Mouse (Mus musculus): ENCODE results near the gene Cnpy3.
A peak's percentile ranks its signal among the peaks of the same experiment; 100 is the strongest.
"Not testable (repeated sequence)": the region's sequence is repeated elsewhere in the genome, so short reads cannot be mapped to it uniquely, and the experiment has no call there.

Cnpy3 gene

DNA sequence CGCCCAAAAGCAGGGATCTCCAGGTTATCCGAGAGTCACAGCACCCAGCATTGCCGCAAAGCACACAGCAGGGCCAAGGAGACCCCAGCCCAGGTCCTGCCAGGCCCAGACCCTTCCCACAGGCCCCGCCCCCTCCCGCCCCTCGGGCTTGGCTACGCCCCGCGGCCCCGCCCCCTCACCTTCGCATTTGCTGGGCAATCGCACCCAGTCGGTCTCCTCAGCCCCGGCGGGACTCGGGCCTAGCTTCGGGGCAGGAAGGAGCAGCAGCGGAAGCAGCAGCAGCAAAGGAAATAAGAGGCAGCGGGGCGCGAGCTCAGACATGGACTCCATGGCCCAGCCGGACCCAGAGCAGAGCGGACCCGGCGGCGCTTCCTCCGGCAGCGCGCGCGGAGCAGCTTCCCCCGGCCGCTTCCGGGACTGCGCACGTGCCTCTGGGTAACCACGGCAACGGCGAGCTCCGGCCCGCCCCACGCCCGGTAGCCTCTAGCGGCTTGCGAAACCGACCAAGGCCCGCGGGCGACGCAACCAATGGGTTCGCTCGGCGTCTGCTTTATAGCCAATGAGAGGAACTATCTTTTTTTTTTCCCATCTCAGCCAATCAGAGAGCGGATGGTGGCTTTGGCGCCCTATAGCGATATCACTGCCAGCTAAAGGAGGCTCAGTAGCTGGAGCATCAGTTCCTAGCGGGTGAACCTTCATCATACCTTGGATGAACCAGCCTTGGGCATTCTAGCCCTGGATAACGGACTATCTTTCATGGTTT, at the start of gene Cnpy3:
Gene Cnpy3, minus strand, starts transcription at position 421 of the 763 bp plus-strand sequence.
- DNase-seq (ENCODE audit: low spot score in 2 of 2): peak; percentile 96 to 98

DNA sequence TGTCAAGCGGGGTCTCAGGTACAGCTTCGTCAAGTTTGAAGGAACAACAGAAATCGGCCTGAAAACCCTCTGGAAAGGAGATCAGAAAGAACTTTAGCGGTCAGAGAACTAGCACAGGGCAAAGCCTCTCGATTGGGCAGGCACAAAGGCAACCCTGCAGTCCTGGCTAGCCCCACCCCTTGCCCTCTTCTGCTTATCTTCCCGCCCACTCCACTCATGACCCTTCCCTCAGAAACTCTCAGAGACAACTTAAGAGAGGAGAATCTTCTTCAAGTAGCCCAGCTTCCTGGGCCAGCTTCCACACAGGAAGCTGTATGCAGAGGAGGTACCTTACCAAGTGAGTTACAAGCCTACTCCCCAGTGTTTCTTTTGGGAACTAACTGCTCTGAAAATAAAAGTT, 49.7 kb upstream of the Cnpy3 start:
- no peak for DNase-seq (ENCODE audit: low spot score in 2 of 2)

DNA sequence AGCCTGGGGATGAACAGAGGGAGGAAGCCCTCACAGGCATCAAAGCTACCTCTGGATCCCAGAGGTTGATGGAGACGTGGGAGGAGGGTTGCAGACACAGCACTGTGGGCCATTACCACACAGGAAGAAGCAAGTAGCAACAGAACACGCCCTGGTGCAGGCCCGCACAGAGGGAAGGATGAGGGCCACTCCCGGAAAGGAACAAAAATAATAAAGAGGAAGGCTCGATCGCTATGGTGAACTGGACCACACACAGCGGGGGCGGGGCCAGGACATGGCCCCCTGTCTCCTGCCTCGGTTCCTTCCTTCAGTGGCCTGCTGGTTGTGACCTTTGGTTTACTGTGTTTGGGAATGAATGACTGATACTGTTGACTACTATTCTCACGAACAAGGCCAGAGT, 47.7 kb upstream of the Cnpy3 start:
- DNase-seq (ENCODE audit: low spot score in 2 of 2): no peak

DNA sequence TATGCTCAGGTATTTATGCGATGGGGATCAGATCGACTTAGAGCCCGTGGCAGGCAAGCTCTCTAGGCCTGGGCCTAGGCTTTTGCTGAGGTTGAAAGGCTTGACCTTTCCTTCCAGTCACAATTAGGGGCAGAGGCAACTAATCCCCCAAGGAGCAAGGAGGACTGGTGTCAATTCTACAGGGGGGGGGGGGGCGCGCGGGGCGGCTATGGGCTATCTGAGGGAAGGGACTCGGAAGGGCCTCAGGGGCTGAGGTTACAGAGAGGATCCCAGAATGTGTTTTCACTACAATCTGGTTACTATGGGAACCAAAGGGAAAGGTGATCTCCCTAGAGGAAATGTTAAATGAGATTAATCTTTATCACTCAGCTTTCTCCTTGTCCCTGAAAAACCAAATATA, 45.4 kb upstream of the Cnpy3 start:
- no peak for DNase-seq (ENCODE audit: low spot score in 2 of 2)

DNA sequence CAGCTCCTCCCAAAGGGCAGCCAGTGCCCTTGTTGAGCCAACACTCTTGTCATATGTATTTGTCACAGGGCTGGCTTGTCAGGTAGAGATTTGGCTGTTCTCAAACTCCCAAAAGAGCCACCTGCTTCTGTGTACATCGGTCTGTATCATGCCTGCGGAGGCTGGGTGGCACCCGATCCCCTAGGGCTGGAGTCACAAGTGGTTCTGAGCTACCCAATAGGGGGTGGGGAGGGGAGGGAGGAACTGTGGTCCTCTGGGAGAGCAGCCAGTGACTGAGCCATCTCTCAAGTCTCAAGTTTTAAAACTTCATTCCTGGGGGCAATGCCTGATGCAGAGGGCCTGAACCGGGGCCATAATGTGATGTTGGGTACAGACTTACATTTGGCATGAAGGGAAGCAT, 44.7 kb upstream of the Cnpy3 start:
- no peak for DNase-seq (ENCODE audit: low spot score in 2 of 2)

DNA sequence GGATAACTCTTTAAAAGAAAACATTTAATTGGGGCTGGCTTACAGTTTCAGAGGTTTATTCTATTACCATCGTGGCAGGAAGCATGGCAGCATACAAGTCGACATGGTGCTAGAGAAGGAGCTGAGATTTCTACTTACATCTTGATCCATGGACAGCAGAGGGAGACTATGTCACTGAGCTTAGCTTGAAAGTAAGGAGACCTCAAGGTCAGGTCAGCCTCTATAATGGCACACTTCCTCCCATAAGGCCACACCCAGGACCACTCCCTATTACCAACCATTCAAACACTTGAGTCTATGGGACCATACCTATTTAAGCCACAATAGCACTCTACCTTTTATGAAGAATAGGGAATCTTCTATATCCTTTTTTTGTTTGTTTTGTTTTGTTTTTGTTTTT, 40.9 kb upstream of the Cnpy3 start:
- DNase-seq (ENCODE audit: low spot score in 2 of 2): no peak

DNA sequence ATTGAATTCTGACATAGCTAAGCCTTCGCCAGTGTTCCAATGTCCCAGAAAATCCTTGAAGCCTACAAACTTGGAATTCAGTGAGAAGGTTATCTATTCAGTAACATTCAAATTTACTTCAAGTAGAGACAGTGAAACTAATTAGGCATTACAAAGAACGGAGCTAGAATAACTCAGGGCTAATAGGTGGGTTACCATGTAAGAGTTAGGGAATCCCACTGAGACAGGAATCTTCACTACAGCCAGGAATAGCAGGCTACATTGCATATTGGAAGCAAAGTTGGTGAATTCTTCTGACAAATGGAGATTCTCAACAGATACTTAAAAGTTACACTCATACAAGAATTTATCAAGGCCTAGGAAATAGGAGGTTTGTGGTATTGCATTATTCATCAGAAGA, 36.0 kb upstream of the Cnpy3 start:
- not testable (repeated sequence) for DNase-seq (ENCODE audit: low spot score in 2 of 2)

DNA sequence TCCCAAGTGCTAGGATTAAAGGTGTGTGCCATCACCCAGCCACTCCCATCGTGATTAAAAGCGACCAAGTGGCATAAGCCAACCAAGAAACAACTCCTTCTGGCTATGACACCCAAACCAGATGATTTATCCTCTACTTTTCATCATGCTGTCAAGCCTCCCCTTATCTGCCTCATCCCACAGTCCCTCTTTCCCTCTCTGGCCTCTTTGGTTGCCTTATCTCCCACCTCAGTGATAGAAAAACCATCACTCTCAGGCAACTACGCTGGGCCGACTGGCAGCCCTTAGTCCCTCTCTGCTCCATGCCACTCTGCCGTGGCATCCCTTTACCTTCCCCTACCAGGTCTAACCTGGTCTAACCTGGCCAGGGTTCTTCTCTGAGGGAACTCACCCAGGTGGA, 34.9 kb upstream of the Cnpy3 start:
- no peak for DNase-seq (ENCODE audit: low spot score in 2 of 2)

DNA sequence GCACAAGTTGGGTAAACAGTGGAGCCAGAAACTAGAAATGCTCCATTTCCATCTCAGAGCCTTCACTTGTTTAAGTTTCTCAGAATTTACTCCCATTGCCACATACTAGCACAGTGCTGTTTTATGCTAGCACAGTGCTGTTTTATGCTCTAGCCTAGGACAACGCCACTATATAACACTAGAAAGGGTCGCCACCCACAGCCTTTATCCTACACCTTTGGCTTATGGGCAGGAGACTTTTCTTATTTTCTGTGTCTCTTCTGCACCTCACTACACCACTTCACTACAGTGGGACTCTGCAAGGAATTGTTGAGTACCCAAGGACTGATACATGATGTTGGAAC, 31.2 kb upstream of the Cnpy3 start:
- no peak for DNase-seq (ENCODE audit: low spot score in 2 of 2)

DNA sequence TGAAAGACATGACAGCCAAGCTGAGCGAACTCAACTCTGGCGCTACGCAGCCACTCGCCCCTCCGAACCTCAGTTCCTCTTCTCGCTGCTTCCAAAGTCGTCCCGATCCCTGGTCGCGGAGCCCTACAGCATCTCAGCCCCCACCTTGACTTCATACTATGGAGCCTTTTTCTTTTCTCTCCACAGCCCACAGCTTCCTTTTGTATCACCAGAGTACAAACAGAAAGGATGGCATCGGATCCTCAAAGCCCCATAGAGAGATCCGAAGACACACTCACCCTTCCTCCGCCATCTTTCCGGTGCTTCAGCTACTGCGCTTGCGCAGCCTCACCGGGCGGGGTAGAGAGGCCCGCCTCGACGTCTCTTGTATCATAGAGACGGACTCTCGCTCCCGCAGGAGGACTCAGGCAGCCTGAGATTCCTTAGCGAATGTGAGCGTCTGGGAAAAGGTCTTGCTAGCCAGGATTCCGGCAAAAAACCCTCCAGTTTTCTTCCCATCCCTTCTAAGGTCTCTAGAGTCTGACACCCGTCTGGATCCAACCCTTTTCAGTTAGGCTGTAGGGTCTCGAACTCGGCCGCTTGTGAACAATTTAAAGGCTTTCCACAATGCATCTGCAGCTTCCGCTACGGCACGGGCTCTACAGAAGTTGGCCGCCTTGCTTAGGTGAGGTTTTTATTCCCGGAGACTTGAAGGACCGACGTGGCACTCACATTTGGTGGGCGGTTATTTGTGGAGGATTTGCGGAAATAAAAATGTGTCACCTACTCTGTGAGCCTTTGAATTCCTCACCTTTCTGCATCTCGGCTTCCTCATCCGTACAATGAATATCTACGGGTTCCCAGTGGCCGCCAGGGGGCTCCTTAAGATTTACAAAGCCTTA, 30.6 kb upstream of the Cnpy3 start, which contains the start of gene Rpl7l1:
Gene Rpl7l1, minus strand, starts transcription at position 332 of the 881 bp plus-strand sequence.
- DNase-seq (ENCODE audit: low spot score in 2 of 2): peak; percentile 89 to 91

DNA sequence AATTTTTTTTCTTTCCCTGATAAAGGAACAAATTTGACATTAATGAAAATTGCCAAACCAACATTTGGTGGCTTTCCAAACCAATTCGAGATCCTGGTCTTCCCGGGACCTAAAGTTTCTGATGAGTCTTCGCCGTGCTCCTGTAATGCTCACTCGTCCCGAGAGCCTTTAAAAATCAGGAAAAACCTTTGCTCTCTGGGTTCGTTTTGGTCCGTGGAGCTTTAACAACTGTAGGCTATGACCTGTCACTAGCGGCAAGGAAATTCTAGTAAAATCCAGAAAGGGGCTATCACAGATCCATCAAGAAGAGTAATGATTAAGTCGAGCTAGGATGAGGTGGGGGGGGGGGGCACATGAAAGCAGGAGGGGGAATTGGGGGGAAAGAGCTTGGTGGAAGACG, 29.9 kb upstream of the Cnpy3 start:
- DNase-seq (ENCODE audit: low spot score in 2 of 2): no peak

DNA sequence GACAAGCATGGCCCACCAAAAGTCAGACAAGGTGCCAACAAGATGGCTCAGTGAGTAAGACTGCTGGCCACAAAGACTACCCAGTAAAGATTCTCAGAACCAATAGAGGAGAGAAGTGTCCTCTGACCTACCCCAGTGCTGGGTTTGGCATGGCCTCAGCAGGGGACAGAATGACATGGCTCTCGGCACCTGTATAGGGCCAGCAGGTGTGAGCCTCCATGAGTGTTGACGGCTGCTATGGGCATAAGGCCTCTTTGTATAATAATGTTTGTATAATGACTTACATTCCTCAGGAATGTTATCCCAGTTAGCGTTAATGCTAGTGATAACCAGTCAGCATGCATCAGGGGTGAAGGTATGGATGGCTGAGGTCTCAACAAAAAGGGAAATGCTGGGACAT, 24.1 kb upstream of the Cnpy3 start:
- no peak for DNase-seq (ENCODE audit: low spot score in 2 of 2)

DNA sequence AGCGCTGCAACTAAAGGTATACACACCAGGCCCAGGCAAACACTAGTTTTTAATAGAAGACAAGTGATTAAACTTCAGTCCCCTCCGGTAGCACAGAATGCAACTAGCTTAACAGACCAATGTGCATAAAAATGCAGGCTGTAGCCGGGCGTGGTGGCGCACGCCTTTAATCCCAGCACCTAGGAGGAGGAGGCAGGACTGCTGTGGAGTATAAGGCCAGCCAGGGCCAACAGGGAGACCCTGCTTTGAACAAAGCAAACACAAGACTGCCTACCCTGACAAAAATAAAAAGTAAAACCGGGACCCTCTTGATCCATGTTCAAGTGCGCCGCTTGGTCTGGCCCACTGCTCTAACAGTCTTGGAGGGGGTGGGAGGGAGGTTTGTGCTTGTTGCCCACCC, 23.1 kb upstream of the Cnpy3 start:
- DNase-seq (ENCODE audit: low spot score in 2 of 2): no peak

DNA sequence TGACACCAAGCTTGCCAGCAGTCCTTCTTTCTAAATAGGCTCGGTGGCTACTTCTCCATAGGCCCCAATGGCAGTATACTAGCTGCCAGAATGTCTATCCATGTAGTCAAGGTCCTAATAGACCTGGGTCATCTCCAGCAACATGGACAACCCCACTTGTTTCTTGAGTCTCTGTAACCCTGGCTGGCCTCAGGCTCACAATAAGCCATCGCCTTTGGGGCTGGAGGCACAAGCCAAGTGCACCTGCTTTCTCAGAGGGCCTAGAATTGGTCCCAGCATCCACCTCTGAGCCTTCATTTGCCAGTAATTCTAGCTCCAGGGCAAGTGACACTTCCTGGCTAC, 22.1 kb upstream of the Cnpy3 start:
- no peak for DNase-seq (ENCODE audit: low spot score in 2 of 2)

DNA sequence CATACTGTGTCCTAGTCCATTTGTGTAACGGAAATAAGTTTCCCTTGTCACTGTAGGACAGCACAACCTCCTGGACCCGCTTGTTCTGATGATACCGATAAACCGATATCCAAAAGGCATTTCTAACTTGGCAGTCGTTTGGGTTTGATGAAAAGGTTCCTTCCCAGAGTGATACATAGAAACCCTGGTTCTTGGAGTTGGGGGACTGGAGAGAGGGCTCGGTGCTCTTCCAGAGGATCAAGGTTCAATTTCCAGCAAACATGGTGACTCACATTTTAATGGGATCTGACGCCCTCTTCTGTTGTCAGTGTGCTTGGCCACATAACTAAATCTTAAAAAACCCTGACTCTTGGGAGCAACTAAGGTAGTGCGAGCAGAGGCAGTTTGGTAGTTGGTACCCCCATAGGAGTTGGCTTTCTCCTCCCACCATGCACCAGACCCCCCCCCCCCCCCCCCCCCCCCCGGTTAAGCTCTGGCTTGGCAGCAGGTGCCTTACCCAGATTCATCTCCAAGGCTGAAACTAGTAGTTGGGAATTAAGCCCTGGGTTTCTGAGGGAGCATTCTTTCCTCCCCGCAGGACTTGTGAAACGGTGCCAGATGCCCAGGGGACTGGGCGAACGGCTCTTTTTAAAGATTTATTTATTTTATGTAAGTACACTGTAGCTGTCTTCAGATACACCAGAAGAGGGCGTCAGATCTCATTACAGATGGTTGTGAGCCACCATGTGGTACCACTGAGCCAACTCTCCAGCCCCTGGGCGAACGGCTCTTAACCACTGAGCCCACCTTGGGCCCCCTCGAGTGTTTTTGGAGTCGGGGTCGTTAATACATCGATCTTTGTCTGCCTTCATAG, 21.5 kb upstream of the Cnpy3 start:
- DNase-seq (ENCODE audit: low spot score in 2 of 2): no peak

DNA sequence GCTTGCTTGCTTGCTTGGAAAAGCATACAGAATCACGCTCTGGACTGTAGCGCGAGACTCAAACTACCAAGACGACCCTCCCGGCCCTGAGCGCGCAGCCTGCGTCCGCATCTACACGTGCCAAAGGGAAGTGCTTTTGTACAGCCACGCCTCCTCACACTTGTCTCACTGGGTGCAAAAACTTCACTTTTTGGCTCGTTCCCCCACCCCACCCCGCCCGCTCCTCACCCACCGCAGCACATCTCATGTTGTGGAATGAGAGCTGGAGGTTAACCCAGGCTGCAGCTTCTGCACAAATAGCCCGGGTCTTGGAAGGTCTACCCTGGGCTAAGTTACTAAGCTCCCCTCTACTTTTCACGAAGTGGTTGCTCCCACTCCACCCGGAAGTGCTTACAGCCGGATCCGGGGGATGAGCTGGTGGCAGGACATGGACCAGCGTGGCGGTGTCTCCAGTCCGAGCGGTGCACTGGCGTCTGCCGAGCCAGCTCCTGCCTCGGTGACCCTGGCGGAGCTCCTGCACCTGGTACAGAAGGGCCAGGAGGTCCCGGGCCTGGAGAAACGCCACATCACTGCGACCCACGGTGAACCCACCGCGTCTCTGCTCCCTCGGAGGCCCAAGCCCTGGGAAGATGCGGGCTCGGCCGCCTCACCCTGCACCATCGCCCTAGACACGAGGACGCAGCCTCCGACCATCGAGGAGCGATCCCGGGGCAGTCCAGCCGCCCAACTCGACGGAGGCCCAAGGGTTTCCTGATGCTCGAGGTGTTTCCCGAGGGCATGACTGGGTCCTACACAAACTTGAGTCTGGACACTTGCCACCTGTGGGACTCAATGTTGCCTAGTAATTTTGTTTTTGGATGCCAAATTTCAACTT, 20.6 kb upstream of the Cnpy3 start, which contains the start of gene 2310039H08Rik:
Gene 2310039H08Rik, plus strand, starts transcription at position 232 of the 874 bp plus-strand sequence.
- peak; percentile 75 for DNase-seq (ENCODE audit: low spot score in 2 of 2)

DNA sequence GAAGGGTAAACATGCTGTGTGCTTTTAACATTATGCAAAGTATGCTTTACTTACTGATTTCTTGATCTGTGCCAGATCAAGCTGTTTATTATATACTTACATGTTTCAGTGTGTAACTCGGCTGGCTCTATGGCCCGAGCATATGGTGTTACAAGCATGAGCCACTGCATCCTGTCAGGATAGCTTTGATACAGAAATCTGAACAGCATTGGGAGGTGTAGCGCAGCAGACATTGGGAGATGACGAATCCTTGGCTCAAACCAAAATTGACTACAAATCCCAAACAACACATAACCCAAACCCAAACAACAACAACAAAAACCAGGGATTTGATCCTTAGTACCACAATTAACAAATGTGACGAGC, 20.0 kb upstream of the Cnpy3 start:
- no peak for DNase-seq (ENCODE audit: low spot score in 2 of 2)

DNA sequence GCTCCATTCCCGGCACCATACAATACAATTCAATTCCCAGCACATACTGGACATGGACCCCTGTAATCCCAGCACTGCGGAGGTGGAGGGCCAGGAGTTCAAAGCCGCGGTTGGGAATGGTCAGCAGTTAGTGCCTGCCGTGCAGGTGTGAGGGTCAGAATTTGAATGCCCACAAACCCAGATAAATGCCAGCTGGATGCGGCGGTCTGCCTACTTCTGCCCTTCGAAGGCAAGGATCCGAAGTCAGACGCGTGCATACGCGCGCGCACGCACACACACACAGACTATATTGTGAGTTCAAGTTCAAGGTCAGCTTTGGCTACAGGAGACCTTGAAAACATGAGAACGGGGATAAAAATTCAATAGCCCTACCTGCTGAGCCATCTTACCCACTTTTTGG, 19.6 kb upstream of the Cnpy3 start:
- DNase-seq (ENCODE audit: low spot score in 2 of 2): peak in 1 of 2 experiments; percentile 25

DNA sequence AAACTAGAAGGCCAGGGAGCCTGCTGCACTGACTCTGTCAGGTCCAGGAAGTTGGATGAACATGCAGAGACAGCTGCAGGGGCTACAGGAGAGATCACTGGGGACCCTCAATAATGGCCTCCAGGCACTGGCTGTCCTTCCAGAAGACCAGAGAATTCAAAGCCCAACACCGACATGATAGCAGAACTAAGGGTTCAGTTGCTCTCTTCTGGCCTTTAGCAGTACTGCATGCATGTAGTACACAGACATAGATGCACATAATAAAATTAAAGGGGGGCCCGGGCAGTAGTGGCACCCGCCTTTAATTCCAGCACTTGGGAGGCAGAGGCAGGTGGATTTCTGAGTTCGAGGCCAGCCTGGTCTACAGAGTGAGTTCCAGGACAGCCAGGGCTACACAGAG, 19.0 kb upstream of the Cnpy3 start:
- DNase-seq (ENCODE audit: low spot score in 2 of 2): no peak

DNA sequence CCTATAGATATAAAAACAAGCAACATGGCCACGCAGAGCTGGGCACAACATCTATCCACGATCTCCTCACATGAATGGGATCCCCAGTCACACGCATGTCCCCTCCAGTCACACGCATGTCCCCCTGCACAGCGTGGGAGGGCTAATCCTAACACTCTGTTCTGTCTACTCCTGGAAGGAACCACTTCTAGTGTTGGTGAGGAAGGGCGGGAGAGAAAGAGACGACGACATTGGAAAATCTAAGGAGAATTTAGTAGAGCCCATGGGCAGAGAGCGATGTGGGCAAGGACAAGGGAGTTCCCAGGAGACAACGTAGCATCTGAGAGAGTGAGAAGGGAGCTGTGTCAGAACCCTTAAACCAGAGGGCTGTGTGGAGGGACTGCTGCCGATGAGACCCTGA, 18.5 kb upstream of the Cnpy3 start:
- no peak for DNase-seq (ENCODE audit: low spot score in 2 of 2)

DNA sequence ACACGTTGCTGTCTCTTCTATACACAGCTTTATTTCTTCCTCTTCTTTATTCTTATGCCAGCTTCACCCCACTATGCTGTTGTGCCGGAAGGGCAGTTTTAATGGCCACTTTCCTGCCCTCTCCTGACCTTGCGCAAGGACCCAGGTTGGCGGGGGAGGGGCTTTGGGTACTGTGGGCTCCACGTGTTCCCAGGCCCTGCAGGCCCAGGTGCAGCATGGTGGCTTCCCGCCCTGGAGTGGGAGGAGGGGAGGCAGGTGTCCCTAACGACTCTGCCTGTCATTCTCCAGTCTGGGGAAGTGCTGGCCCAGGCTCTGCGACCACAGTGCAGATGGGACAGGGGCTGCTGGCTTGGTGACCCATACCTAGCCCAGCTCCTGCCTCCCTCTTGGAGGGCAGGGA, 15.9 kb upstream of the Cnpy3 start:
- peak; percentile 75 to 80 for DNase-seq (ENCODE audit: low spot score in 2 of 2)
